Mouse (Mus musculus) left cerebral cortex, postnatal 36 days (tissue): ENCODE measurements around the gene Tm6sf2. TPM values are rescaled to one million over a fixed set of nuclear protein-coding genes. Genes with fewer than 3 reads are reported as not detected.

Experiments used
- DNase-seq, 2 experiments: peaks; one replicate each; pipeline ENCODE4 v3.0.0; 2021 to 2022; ENCODE audit warnings: low spot score in 2 of 2, mixed read lengths in 1 of 2
- intact Hi-C: fragments of 180-260 bp; cut with DNase I; formaldehyde crosslinking; loops from one replicate; pipeline ENCODE4 v1.15.1; 2025
- total RNA-seq, 2 experiments: library from RNA; stranded (reverse); gene quantifications; 2 replicates each; pipeline ENCODE4 v1.2.3; 2021

The Tm6sf2 gene
- total RNA-seq, 2 experiments from 2014 or later = 1.5 TPM

DNA sequence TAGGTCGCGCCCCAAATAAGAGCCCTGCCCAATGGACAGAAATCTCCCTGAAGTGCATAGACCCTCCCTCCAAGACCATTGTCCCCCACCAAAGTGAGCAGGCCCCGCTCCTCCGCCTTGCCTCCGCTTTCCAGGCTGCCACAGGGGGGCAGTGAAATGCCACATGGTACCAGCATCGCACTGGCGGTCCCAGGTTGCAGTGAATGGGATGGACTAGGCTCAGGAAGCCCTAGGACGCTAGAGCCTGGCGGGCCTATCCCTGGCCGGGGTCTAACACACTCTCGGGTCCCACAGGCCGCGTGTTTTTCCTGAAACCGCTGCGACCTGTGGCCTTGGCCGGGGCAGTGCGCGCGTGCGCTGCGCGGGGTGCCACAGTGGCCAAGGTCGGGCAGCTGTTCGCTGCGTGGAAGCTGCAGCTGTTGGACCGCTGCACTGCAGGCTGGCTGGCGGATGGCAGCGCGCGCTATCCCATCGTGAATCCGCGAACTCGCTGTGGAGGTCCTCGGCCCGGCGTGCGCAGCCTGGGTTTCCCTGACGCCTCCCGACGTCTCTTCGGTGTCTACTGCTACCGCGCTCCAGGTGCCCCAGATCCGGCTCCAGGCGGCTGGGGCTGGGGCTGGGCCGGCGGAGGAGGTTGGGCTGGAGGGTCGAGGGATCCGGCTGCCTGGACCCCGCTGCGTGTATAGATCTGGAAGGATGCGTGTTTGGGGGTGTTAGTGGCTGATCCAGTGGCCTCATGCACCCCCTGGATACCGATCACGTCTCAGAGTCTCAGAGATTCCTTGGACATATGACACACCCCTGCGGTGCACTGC lies 15.3 kb downstream of the Tm6sf2 start:
- intact Hi-C loops = loop anchor here (2.0 kb wide), 2 partner anchors 41 to 79 kb away; no protein-coding TSS in a partner anchor
- peak; percentile 68 to 77 for DNase-seq

DNA sequence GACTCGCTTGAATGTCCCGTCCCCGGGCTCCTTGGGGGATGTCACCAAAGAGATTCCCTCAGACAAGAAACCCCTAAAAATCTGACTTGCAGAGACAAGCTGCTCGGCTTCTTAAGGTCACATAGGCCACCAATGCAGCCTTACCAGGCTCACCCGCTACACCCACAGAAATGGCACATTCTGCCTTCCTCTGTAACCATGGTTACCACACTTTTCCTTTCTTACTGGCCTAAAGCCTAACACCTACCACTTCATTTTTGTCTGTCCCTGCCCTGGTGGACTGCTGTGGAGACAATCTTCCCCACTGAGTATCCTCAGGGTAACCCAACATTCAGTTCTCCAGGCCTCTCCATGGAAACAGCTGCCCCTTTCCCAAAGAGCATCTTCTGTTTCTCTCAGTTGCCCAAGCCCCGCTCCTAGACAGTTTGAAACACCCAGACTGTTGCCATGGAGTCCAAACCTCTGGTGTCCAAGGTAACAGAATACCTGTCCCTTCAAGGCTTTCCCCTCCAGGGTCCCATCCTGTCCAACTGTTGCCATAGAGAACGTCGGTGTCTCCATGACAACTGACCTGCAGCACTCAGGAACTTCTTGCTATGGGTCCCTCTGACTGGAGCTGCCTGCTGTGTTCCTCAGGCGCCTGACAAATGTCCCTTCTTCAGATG lies 16.7 kb downstream of the Tm6sf2 start:
- intact Hi-C loops = loop anchor here (2.0 kb wide), 2 partner anchors 39 to 77 kb away; no protein-coding TSS in a partner anchor
- no peak for DNase-seq

DNA sequence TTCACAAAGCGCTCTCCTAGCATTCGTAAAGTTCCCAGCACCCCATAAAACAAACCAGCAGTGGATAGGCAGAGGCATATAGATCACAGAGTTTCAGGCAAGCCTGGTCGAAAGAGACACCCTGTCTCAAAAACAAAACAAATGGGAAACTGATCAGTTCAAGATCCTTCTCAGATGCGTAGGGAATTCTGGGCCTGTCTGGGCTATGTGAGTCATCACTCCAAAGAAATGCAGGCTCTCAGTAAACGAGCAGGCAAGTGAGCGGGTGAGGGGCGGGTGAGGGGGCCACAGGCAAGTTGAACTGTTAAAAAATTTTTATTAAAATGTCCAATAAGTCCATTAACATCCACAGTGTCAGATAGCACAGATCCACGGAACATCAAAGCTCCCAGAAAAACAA lies 20.1 kb downstream of the Tm6sf2 start:
- intact Hi-C loops = no loop called here
- DNase-seq = no peak

DNA sequence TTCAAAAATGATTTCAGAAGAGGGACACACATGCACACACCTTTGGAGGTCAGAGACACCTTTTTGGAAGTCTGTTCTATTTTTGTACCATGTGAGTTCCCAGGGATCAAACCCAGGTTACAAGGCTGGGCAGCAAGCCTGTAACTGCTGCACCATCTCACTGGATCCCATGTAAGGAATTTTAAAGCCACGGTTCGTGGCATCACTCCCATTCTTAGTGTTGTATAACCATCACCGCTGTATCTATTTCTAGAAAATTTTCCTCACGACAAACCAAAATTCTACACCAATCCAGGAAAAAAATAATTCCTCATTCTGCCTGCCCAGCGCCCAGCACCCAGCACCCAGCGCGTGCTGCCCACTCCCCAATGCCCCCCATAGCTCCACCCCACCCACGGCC lies 26.6 kb downstream of the Tm6sf2 start:
- DNase-seq = peak in 1 of 2 experiments; percentile 49
- intact Hi-C loops = no loop called here

DNA sequence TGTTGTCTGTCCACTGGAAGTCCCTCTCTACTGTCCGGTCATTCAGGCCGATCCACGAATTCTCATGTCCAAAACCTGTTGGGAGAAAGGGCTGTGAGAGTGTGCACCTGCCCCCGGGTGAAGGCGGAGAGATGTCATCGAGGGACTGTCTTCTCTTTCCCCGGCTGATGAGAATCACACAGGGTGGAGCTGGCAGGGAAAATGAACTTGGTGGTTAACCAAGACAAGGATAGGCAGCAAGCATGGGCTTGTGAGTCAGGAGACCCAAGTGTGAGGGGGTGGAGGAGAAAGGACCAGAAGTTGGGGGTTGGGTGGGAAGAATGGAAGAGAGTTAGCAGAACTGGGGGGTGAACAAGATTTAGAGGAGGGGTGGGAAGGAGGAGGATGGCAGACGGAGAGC lies 27.5 kb downstream of the Tm6sf2 start:
- peak in 1 of 2 experiments; percentile 65 for DNase-seq
- intact Hi-C loops = no loop called here

DNA sequence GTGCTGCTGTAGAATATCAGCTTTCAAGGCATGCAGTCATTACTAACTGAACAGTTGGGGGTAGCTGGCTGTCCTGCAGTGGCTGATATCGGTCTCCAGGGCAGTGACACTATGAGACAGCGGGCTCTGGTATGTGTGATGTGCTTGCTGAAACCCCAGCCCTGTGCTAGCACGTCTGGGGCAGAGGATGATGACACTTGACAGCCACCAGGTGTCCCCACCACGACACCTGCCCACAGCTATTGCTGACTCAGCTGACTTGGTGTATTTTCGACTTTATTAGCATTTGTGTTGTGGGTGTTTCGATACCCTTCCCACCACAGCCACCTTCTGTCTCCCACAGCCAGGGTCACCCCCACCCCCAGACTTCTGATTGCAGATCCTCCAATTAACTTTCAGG lies 31.8 kb downstream of the Tm6sf2 start:
- no peak for DNase-seq
- intact Hi-C loops = no loop called here

DNA sequence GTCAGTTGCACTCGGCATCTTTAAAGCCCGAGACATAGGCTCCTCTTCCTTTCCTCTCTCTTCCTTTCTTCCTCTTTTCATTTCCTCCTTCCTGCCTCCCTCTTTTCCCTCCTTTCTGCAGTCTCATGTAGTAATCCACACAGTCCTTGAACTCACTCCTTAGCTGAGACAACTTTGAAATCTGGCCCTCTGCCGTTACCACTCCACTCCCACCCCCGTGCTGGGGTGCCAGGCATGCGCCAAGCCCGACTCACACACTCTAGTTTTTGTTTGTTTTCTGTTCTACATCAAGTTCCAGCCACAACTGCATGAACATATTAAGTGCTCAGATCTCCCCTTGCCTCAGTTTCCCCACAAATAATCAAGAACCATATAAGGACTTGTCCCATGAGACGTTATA lies 32.2 kb downstream of the Tm6sf2 start:
- no peak for DNase-seq
- intact Hi-C loops = no loop called here

DNA sequence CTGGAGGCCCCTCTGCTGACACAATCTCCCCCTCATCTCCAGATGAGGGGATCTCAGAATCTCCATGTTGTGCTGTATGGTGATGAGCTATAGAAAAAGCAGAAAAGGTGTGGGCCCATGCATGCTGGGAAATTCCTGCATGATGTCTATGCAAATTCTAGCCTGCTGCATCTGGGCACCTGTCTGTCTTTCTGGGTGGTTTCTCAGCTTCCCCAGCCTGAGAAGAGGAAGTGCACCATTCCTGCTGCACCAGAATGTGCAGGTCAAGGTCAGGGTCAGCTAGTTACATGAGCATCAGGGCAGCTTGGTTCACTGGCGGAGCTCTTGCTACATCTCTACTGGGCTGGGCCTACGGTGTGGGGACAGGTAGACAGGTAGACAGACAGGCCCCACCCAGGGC lies 37.7 kb downstream of the Tm6sf2 start:
- DNase-seq = no peak
- intact Hi-C loops = no loop called here

DNA sequence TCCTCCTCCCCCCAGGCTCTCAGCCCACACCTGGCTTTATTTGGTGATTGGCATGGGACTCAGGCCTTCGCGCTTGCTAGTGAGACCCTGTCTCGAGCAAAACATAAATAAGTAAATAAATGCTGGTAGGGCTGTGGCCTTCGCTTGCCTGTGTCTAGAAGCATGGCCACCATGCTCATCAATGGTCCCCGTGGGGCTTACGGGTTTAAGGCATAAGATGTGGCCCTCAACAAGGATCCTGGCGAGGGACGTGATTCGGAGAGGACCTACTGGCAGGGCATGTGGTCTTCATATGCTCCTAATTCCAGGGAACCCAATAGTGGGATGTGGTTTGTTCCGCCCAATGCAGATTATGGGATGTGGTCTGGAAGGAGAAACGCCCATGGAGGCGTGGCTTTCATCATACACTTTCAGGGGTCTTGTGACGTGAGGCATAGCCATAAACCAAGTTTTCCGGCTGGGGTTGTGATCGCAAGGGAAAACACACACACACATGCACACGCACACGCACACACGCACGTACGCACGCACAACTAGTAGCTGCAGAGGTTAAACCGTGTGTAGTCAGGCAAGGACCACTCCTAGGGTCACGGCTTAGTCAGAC lies 38.6 kb downstream of the Tm6sf2 start:
- no peak for DNase-seq
- intact Hi-C loops = no loop called here

DNA sequence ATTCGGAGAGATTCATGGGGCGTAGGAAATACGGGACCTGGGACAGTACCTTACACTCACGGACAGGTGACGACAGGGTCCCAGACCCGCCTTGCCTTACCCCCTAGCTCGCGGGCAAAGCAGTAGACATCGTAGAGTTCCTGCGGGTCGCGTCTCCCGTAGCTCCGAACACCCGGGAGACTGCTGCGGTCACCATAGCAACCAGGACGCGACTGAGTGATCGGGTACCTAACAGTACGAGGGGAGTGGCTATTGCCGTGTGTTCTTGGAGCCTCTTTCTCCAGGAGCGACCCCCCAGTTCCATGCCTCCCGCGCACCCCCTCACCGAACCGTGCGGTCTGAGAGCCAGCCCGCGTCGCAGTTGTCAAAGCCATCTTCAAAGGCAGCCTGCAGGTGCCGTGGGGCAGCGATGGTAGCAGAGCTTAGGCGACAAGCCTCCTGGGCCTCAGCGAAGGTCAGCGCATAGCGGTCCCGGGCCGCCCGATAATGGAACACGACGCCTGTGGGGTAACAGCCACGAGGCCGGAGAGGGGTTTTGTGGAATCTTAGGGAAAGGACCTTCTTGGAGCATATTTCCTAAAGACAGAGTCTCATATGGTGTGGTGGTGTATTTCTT lies 39.8 kb downstream of the Tm6sf2 start:
- intact Hi-C loops = no loop called here
- no peak for DNase-seq

DNA sequence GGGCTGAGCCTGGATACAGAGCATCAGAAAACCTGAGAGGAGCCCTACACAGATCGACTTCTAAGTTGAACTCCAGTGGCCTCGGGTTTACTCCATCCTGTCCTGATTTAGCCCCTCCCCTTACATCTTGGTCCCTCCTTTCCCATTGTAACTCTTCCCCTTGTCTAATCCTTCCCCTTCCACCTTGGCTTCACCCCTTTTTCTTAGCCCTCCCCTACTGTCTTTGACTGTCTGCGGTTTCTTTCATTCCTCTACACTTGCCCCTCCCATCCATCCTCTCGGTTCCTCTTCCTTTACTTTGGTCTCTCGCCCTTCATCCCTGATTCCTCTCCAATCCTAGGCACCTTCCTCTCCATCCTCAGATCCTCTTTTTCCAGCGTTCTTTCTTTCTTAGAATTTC lies 41.8 kb downstream of the Tm6sf2 start:
- intact Hi-C loops = no loop called here
- DNase-seq = no peak

DNA sequence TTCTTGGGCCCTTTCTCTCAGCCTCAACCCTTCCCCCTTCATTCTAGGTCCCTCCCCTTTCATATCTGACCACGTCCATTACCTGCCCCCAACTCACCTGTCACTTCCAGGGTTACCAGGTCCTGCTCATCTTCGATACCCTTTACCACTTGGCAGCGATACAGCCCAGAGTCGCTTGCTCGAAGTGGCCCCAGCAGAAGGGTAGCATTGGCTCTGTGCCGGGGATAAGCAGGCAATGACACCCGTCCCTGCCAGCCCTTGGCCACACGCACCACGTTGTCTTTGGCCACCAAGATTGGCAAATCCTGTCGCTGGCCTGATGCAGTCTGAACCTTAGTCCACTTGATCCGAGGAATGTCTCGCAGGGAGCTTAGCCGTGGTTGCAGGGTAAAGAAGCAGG lies 42.2 kb downstream of the Tm6sf2 start:
- DNase-seq = no peak
- intact Hi-C loops = no loop called here

DNA sequence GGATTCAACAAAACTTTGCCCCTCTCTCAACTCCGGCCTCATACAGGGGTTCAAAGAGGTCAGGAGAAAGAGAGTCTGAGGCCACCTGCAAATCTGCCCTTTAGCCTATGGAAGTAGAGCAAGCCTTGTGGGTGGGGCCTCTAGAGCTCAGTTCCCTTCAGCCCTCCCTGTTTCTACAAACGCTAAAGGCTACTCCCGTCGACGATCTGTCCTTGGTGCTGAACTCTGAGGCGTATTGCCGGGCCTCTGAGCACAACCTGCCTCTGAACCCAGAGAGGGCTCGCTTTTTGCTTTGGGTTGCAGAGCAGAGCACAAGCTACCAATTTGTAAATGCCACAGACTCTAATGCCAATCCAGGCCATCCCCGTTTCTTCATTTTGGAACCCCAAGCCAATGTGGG lies 44.9 kb downstream of the Tm6sf2 start:
- no peak for DNase-seq
- intact Hi-C loops = no loop called here

DNA sequence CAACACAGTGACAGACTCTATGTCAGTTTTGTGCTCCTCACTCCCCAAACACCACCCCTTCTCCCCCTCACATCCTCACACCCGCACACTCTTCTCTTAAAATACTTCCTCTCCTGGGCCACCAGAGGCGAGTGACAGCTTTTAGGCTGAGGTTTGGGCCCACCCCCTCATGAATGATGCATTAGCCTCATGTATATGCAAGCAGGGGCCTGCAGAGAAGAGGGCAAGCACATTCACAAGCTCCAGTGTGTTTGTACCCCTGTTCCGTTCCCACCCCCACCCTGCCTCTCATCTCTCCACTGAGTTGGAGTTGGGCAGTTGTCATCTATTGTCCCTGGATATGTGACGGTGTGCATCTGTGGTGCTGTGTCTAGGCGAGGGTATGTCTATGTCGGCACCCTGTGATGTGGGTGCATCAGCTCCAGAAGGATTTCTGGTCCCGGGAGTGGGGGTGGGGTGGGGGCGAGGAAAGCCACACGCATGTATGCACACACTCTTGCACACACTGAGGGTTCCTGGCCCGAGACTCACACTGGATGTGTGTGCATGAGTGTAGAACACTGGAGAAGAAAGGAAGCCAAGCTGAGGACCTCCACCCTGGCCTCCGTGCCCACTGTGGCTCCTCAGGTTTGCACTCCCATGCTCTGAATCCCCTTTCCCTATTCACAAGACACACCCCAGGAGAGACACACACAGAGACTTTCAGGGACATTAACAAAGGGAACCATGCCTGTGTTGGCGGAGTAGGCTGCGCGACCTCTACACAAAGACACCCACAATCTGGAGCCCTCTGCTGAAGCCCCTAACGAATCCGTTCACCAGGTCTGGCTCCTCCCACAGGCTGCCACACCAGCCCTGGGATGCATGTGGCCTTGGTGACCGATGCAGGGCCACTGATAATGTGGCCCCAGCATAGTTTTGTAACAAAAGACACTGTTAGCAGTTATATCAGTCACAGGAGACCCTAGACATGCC lies 46.3 kb downstream of the Tm6sf2 start:
- intact Hi-C loops = no loop called here
- peak; percentile 74 to 81 for DNase-seq

DNA sequence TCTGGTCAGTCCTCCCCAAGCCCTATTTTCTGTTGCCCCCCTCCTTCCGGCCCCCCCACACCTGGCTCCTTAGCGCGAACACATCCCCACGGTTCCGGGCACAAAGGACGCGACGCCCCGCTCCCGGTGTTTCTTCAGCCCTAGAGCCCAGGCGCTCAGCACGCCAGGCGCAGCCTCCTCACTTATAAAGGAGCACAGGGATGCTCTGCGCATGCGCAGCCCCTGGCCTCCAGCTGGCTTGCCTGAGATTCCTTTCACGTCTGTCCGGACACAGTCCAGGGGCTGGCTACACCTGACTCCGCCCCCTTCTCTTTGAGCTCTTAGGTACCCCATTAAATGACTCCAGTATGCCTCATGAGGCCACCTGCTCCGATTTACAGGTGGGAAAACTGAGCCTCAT lies 47.9 kb downstream of the Tm6sf2 start, which contains the start of gene Ncan:
Ncan (minus strand) TSS at position 207 of the 400 bp plus-strand sequence.
- peak; percentile 90 to 91 for DNase-seq
- intact Hi-C loops = loop anchor here (10.0 kb wide), 1 partner anchor 206 kb away; no protein-coding TSS in a partner anchor

DNA sequence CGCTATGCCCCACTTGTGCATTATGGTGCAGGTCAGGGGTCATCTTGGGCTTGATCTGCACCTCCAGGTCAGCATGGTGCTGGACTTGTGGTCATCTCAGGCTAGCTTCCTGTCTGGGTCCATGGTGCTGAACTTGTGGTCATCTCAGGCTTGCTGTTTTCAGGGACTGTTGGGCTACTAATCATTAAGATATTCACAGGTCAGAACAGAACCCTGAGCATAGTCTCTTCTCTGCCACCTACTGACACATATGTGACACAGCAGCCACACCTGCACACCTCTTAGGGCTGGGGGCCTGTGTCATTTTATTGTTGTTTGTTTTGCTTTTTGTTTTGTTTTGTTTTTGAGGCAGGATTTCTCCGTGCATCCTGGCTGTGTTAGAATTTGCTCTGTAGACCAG lies 50.1 kb downstream of the Tm6sf2 start:
- intact Hi-C loops = loop anchor here (2.0 to 10.0 kb wide), 2 partner anchors 38 to 208 kb away; no protein-coding TSS in a partner anchor
- DNase-seq = no peak

DNA sequence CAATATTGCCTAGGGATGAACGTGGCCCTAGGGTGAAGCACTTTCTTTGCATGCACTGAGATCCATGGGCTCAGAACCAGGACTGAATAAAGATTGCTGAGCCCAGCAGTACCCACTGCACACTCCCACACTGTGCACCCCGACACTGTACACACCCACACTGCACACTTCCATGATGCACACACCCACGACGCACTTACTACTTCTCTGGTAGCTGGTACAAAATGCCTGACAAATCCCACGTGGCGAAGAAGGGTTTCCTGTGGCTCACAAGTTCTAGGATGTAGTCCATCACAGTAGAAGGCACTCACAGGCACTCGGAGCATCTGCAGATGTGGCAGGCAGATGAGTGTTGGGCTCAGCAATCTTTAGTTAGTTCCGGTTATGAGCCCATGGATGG lies 52.3 kb downstream of the Tm6sf2 start:
- intact Hi-C loops = loop anchor here (10.0 kb wide), 1 partner anchor 210 kb away; no protein-coding TSS in a partner anchor
- no peak for DNase-seq

DNA sequence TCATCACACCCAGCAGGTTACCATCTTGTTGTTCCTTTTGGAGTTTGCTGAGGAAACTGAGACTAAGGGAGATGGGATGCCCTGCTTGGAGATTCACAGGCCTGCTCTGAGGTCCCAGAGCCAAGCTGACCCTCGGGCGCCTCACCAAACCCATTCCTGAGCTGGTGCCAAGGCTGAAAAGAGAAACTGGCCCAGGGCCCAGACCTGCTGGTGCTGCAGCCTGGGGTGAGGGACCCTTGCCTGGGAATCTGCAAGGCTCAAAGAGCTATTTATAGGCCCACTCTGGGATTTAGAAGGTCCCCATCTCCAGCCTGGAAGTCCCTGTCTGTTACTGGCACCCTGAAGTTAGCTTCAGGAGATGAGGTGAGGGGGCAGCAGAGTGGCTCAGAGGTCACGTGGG lies 55.7 kb downstream of the Tm6sf2 start:
- DNase-seq = peak in 1 of 2 experiments; percentile 51
- intact Hi-C loops = loop anchor here (2.0 to 10.0 kb wide), 2 partner anchors 40 to 214 kb away; no protein-coding TSS in a partner anchor
